Comparison of ENCODE assay signal across 13 mouse cellular contexts in the genomic region with DNA sequence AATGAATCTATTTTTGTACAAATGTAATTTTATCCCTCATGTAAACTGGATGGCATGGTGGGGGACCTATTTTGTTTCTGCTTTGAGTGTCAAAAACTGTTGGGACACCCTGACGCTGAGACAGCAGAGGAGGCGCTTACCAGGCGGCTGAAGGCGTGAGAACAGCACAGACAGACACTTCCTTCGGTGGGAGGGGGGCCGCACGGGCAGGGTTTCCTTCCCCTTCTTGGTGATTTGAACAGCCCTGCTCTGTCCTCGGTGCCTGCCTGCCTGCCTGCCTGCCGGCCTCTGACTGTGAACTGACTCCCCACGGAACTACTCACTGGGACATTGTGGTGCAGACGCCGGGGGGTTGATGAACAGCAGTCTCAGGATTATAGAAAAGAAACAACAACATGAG.
DNase-seq lines count a peak whose midpoint lies in the region; ATAC-seq and TF ChIP-seq lines count a peak whose summit lies in the region.
"Had no signal": no experiment of that assay in that cellular context is flagged by ENCODE, and none has a peak within 500 bp of the region (broad histone marks: within the 10 kb centered on the region; RNA-seq: fewer than 3 reads in every experiment).

No protein-coding gene starts in this region.

- H3K27me3 ChIP-seq in kidney, adult 2 months (replicated peaks; ENCODE audit: control insufficient read depth, insufficient read depth, low read length) = no peaks in the 10 kb centered on the region
- no peaks in the 10 kb centered on the region for H3K27me3 ChIP-seq in kidney, embryonic 16.5 days (ENCODE audit: insufficient read depth, low read length)
- no peaks in the 10 kb centered on the region for H3K27me3 ChIP-seq in forebrain, embryonic 16.5 days (replicated peaks; ENCODE audit: control insufficient read depth, insufficient read depth, low read length)
- H3K27me3 ChIP-seq: Patski had no signal

- H3K9ac ChIP-seq in kidney, embryonic 16.5 days (replicated peaks; ENCODE audit: low read length) = no peak overlapping the region
- H3K9ac ChIP-seq in forebrain, embryonic 16.5 days (replicated peaks; ENCODE audit: low read depth, low read length) = no peak overlapping the region

- no peak overlapping the region for H3K4me2 ChIP-seq in kidney, embryonic 16.5 days (replicated peaks; ENCODE audit: low read depth, low read length)
- no peak overlapping the region for H3K4me2 ChIP-seq in forebrain, embryonic 16.5 days (ENCODE audit: low read length)

- DNase-seq in kidney, adult 2 months = peak; percentile 66
- peak; percentile 61 for DNase-seq in thymus, postnatal 4 days
- no peak for DNase-seq in thymus, adult 18-20 months
- DNase-seq in kidney, postnatal 36 days = peak; percentile 62 to 72
- DNase-seq in embryo, embryonic 10 days (ENCODE audit: low spot score) = no peak
- DNase-seq: cerebellum, adult 18-20 months; right cerebral cortex, postnatal 25 days had no signal

- ATAC-seq in kidney, embryonic 16.5 days (ENCODE audit: low FRiP score, low TSS enrichment) = no peak
- no peak for ATAC-seq in forebrain, embryonic 16.5 days
- ATAC-seq: intestine, embryonic 16.5 days; Patski had no signal

- no peak for TF ChIP-seq CTCF in kidney, adult 2 months (conservative IDR thresholded peaks at IDR 0.05; ENCODE audit: insufficient read depth, insufficient read length, low read depth, low read length)

- H3K9me3 ChIP-seq in kidney, embryonic 16.5 days (ENCODE audit: low read length) = no peaks in the 10 kb centered on the region
- no peaks in the 10 kb centered on the region for H3K9me3 ChIP-seq in forebrain, embryonic 16.5 days (ENCODE audit: control insufficient read depth, low read length)
- H3K9me3 ChIP-seq: forebrain, embryonic 10.5 days had no signal

- H3K36me3 ChIP-seq in kidney, adult 2 months (ENCODE audit: control insufficient read depth, insufficient read depth, low read length) = no peaks in the 10 kb centered on the region; the same call in 1 of the 2 replicates
- H3K36me3 ChIP-seq in kidney, embryonic 16.5 days (ENCODE audit: insufficient read depth, low read length) = peaks cover 11% of the 10 kb centered on the region
- H3K36me3 ChIP-seq in forebrain, embryonic 16.5 days (ENCODE audit: control insufficient read depth, insufficient read depth) = no peaks in the 10 kb centered on the region

- WGBS in kidney, adult 2 months = 54% methylated on average over 12 of the region's 12 CpGs
- 49% methylated on average over 12 of the region's 12 CpGs for WGBS in kidney, embryonic 16.5 days
- 53% methylated on average over 12 of the region's 12 CpGs for WGBS in forebrain, embryonic 16.5 days

- no peak overlapping the region for H3K27ac ChIP-seq in kidney, adult 2 months (ENCODE audit: insufficient read depth, low read depth, low read length)
- H3K27ac ChIP-seq in kidney, embryonic 16.5 days (ENCODE audit: low read length) = no peak overlapping the region
- no peak overlapping the region for H3K27ac ChIP-seq in forebrain, embryonic 16.5 days (ENCODE audit: low read length)
- H3K27ac ChIP-seq: forebrain, embryonic 10.5 days; macrophage had no signal

- no peak overlapping the region for H3K4me3 ChIP-seq in kidney, adult 2 months (ENCODE audit: insufficient read depth, low read depth, low read length)
- H3K4me3 ChIP-seq in kidney, embryonic 16.5 days (ENCODE audit: low read length) = no peak overlapping the region
- H3K4me3 ChIP-seq in forebrain, embryonic 16.5 days (replicated peaks; ENCODE audit: low read length) = no peak overlapping the region
- H3K4me3 ChIP-seq: forebrain, embryonic 10.5 days had no signal

- H3K4me1 ChIP-seq in kidney, adult 2 months (ENCODE audit: control insufficient read depth, insufficient read depth, low read length) = peaks cover 21% of the 10 kb centered on the region
- peaks cover 31% of the 10 kb centered on the region for H3K4me1 ChIP-seq in kidney, embryonic 16.5 days (ENCODE audit: insufficient read depth, low read length)
- H3K4me1 ChIP-seq in forebrain, embryonic 16.5 days (replicated peaks; ENCODE audit: control insufficient read depth, insufficient read depth, low read length) = peaks cover 22% of the 10 kb centered on the region

- no peak for TF ChIP-seq POLR2A in kidney, adult 2 months (IDR thresholded peaks at IDR 0.05; ENCODE audit: low read depth, low read length)

Comparison
In these comparisons a context has a peak if more than half of its experiments do, and no peak if none do; other contexts are left out.
1. DNase-seq: peak in kidney, adult 2 months (single experiment), thymus, postnatal 4 days (single experiment) and kidney, postnatal 36 days (2 of 2); none in thymus, adult 18-20 months (0 of 2) and embryo, embryonic 10 days (single experiment).